Mouse (Mus musculus) myocyte (in vitro differentiated cells): Measurements from ENCODE around the gene Clstn2. TPM values are rescaled to one million over a fixed set of nuclear protein-coding genes. Genes with fewer than 3 reads are reported as not detected.

Source experiments
- H3K27me3 ChIP-seq: one replicate; pipeline ENCODE4 v1.6.1; 2011; ENCODE audit not compliant: control insufficient read depth, insufficient read depth, insufficient read length
- H3K36me3 ChIP-seq: one replicate; pipeline ENCODE4 v1.6.1; 2011; ENCODE audit not compliant: control insufficient read depth, insufficient read depth
- H3K4me2 ChIP-seq: one replicate; pipeline ENCODE4 v1.6.1; 2011; ENCODE audit warnings: low read depth, control low read depth
- H3K4me3 ChIP-seq: one replicate; pipeline ENCODE4 v1.5.1; 2011; ENCODE audit warnings: mild to moderate bottlenecking, control low read depth, moderate library complexity
- H3K79me2 ChIP-seq: one replicate; pipeline ENCODE4 v1.6.1; 2011; ENCODE audit not compliant: control insufficient read depth, insufficient read depth
- H3ac ChIP-seq: one replicate; pipeline ENCODE4 v1.6.1; 2011; ENCODE audit not compliant: control insufficient read depth, insufficient read length
- CEBPB ChIP-seq: IDR thresholded peaks from 2 replicates; pipeline ENCODE4 v1.6.1; 2011; ENCODE audit warnings: mild to moderate bottlenecking, moderate library complexity; ENCODE audit not compliant: poor library complexity, insufficient read depth, severe bottlenecking
- E2F4 ChIP-seq: IDR thresholded peaks from one replicate; pipeline ENCODE4 v1.6.1; 2011; ENCODE audit warnings: mild to moderate bottlenecking, control low read depth, moderate library complexity; ENCODE audit not compliant: insufficient read depth
- MAX ChIP-seq: IDR thresholded peaks from one replicate; pipeline ENCODE4 v1.6.1; 2011; ENCODE audit warnings: low read depth, mild to moderate bottlenecking, control low read depth
- MYOD1 ChIP-seq, 3 experiments: IDR thresholded peaks; one replicate each; pipeline ENCODE4 v1.6.1; 2011; ENCODE audit warnings: control low read depth in 2 of 3, low read depth in 2 of 3, mild to moderate bottlenecking in 2 of 3, moderate library complexity in 1 of 3; ENCODE audit not compliant: insufficient read length in 2 of 3, control insufficient read depth in 1 of 3
- MYOG ChIP-seq, 3 experiments: IDR thresholded peaks; one replicate each; pipeline ENCODE4 v1.6.1; 2011; ENCODE audit warnings: control low read depth in 2 of 3, low read depth in 2 of 3, mild to moderate bottlenecking in 2 of 3; ENCODE audit not compliant: insufficient read length in 2 of 3, control insufficient read depth in 1 of 3, insufficient read depth in 1 of 3
- POLR2A ChIP-seq: IDR thresholded peaks from one replicate; pipeline ENCODE4 v1.6.1; 2011; ENCODE audit warnings: low read depth, mild to moderate bottlenecking, control low read depth, moderate library complexity; ENCODE audit not compliant: insufficient read length
- POLR2AphosphoS2 ChIP-seq: IDR thresholded peaks from one replicate; pipeline ENCODE4 v1.6.1; 2011; ENCODE audit warnings: low read depth, control low read depth; ENCODE audit not compliant: insufficient read length
- REST ChIP-seq: IDR thresholded peaks from one replicate; pipeline ENCODE4 v1.6.1; 2011; ENCODE audit warnings: mild to moderate bottlenecking, control low read depth, moderate library complexity; ENCODE audit not compliant: insufficient read depth, insufficient read length
- SRF ChIP-seq: IDR thresholded peaks from one replicate; pipeline ENCODE4 v1.6.1; 2011; ENCODE audit warnings: low read depth; ENCODE audit not compliant: control insufficient read depth, insufficient read length
- TCF12 ChIP-seq: IDR thresholded peaks from one replicate; pipeline ENCODE4 v1.6.1; 2011; ENCODE audit warnings: mild to moderate bottlenecking, control low read depth; ENCODE audit not compliant: poor library complexity, insufficient read depth, severe bottlenecking
- TCF3 ChIP-seq: IDR thresholded peaks from one replicate; pipeline ENCODE4 v1.6.1; 2011; ENCODE audit warnings: low read depth, control low read depth; ENCODE audit not compliant: insufficient read length
- USF1 ChIP-seq: IDR thresholded peaks from one replicate; pipeline ENCODE4 v1.6.1; 2011; ENCODE audit warnings: low read depth, mild to moderate bottlenecking, control low read depth, moderate library complexity
- polyA plus RNA-seq: library from polyadenylated mRNA; unstranded; fragments of >200 nt; fragmentation: generic; extraction: Trizol; gene quantifications from one replicate; pipeline ENCODE4 v1.2.1, GENCODE M21; 2012; ENCODE audit warnings: missing spikeins

Gene Clstn2
- polyA plus RNA-seq, 1 experiment = 0.02 TPM

DNA sequence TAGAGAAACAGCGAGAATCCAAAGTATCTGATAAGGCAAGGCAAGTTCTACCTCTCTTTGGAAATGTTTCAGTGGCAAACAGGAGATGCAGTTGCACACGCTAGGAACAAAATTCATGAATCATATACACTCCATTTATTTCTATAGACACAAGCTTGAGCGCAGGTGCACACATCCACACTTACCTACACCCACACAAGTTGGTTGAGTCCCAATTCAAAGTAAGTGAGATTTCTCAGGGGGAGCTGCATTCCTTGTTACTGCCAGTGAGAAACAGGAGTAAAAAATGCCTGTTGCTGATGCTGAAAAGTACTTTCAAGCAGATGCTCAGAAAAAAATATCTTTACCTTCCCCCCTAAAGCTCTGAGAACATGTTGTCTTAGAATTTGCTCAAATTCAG, 149.6 kb downstream of the Clstn2 start:
- Histone ChIP-seq H3K4me3 (no peak overlapping the region), H3ac (no peak overlapping the region), H3K4me2 (no peak overlapping the region), H3K79me2 (no peaks in the 10 kb centered on the region), H3K36me3 (no peaks in the 10 kb centered on the region), H3K27me3 (no peaks in the 10 kb centered on the region)
- no peak for TF ChIP-seq POLR2AphosphoS2
- TF ChIP-seq SRF = no peak
- no peak for TF ChIP-seq CEBPB
- no peak for TF ChIP-seq USF1
- TF ChIP-seq REST = no peak

DNA sequence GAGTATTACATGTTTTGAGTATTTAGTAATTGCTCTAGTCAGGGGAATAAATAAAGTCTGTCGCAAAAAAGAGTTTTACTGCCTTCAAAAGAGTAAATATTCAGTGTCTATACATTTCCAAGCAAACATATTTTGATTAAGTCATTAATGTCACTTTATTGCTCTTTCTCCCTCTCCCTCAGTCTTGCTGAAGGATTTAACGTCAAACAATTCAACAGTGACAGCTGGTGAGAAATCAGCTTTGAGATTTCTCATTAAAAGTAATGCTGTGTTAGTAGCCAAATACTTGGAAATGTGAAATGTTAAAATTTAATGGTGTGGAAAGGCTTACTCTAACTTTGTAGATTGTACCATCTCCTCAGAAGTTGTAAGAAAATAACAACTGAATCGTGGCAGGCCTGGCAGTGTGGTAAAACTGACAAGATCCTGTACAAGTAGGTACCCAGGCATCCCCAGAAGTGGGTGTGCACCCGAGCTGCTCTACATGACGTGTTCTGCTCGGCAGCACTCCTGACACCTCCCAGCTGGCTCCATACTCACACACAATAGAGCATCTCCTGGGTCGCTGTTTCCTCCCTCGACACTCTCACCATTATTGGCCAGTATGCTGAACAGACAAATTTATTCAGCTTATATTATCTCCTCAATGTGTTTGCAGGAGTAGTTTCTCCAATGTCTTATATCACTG, 165.8 kb downstream of the Clstn2 start:
- H3K36me3 ChIP-seq = no peaks in the 10 kb centered on the region
- no peak overlapping the region for H3K4me3 ChIP-seq
- H3ac ChIP-seq = no peak overlapping the region
- TF ChIP-seq MAX (no peak), REST (no peak), TCF12 (no peak)
- no peak overlapping the region for H3K4me2 ChIP-seq
- no peaks in the 10 kb centered on the region for H3K79me2 ChIP-seq
- no peaks in the 10 kb centered on the region for H3K27me3 ChIP-seq

DNA sequence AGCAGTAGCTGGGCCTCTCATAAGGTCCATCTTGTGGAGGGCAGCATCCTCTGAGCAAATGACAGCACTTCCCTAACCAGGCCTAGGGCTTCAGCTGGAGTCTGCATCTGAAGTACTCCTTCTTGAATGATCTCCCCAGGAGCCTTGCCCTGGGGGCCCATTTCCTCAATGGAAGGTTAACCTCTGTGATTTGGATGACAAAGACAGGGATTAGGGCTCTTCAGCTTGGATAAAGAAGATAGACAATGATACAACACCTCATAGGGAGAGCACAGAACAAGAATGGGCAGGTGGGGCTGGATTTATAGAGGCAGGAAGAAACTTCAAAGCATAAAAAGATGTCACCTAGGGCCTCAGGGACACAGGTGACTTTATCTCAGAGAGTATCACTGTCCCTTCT, 180.1 kb downstream of the Clstn2 start:
- Histone ChIP-seq H3K79me2 (no peaks in the 10 kb centered on the region), H3K36me3 (no peaks in the 10 kb centered on the region), H3K27me3 (no peaks in the 10 kb centered on the region), H3K4me2 (no peak overlapping the region), H3K4me3 (no peak overlapping the region), H3ac (no peak overlapping the region)
- TF ChIP-seq POLR2A (no peak), E2F4 (no peak)

DNA sequence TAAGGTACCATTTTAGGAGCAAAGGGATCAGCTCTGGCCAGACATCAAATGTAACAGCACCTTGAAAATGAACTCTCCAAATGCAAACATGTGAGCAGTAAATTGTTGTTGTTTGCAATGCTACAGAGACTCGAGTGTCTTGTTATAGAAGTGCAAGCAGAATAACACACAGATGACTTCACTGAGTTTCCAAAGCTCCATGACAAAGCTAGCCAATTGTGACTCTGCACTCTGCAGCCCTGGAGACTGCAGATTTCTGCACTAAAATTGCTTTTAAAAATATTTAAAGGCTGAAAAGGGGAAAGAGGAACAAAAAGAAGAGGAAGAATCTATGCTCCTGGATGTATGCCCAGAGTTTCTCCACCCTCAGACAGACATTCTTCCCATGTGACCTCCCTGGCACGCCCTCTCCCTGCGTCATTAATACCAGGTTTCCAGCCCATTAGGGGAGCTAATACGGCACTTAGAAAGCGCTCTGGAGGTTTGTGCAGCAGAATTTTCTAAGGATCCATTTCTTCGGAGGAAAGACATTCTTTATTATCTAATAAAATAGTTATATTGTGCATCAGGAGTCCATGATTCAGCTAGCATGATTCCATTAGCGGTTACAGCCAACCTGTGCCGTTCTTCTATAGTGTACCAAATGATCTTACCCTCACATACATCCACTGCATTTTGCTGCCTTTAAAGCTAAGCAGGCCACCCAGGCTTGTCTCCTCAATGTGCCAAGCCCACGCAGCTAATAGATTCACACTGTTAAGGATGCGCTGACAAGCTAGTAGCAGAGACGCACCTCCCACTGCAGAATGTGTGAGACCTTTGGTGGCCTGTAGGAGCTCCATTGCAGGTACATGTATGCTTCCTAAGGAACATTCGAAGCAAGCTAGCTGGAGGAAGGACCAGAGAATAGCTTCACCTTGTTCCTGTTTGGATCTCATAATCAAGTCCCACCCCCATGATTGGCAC, 184.8 kb downstream of the Clstn2 start:
- H3K79me2 ChIP-seq = no peaks in the 10 kb centered on the region
- H3K36me3 ChIP-seq = no peaks in the 10 kb centered on the region
- TF ChIP-seq TCF3 (no peak), MAX (no peak), E2F4 (no peak), MYOG (IDR thresholded peaks at IDR 0.05; ENCODE audit: control insufficient read depth in 1 of 3, insufficient read depth in 1 of 3, insufficient read length in 2 of 3, low read depth in 2 of 3) (no peak), POLR2A (no peak), USF1 (no peak)
- H3K4me2 ChIP-seq = no peak overlapping the region
- H3ac ChIP-seq = no peak overlapping the region
- no peaks in the 10 kb centered on the region for H3K27me3 ChIP-seq
- H3K4me3 ChIP-seq = no peak overlapping the region

DNA sequence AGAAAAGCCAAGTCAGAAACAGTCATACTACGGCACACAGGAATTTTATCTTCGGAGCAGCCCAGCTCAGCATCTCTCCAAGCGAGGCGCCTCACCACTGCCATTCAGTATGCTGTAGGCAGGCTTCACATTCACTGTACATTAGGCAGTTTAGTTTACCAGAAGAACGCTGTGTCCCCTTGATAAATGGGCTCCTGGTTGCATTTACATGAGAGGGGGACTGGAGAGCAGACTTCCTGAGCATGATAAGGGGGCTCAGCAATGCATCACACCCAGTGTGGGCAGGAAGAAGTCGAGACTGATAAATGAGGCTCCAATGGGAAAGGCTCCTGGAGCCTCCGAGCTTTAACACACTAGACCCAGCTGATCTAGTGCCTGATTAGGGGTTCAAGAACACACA, 190.9 kb downstream of the Clstn2 start:
- H3K79me2 ChIP-seq = no peaks in the 10 kb centered on the region
- H3ac ChIP-seq = no peak overlapping the region
- H3K4me2 ChIP-seq = no peak overlapping the region
- no peaks in the 10 kb centered on the region for H3K36me3 ChIP-seq
- H3K4me3 ChIP-seq = no peak overlapping the region
- no peaks in the 10 kb centered on the region for H3K27me3 ChIP-seq
- no peak for TF ChIP-seq TCF3
- no peak for TF ChIP-seq REST
- no peak for TF ChIP-seq SRF
- no peak for TF ChIP-seq MYOG (IDR thresholded peaks at IDR 0.05; ENCODE audit: control insufficient read depth in 1 of 3, insufficient read depth in 1 of 3, insufficient read length in 2 of 3, low read depth in 2 of 3)
- no peak for TF ChIP-seq E2F4
- no peak for TF ChIP-seq POLR2AphosphoS2
- no peak for TF ChIP-seq TCF12
- TF ChIP-seq CEBPB = no peak
- no peak for TF ChIP-seq MAX
- no peak for TF ChIP-seq MYOD1 (IDR thresholded peaks at IDR 0.05; ENCODE audit: control insufficient read depth in 1 of 3, insufficient read length in 2 of 3, low read depth in 2 of 3)
- no peak for TF ChIP-seq POLR2A
- TF ChIP-seq USF1 = no peak

DNA sequence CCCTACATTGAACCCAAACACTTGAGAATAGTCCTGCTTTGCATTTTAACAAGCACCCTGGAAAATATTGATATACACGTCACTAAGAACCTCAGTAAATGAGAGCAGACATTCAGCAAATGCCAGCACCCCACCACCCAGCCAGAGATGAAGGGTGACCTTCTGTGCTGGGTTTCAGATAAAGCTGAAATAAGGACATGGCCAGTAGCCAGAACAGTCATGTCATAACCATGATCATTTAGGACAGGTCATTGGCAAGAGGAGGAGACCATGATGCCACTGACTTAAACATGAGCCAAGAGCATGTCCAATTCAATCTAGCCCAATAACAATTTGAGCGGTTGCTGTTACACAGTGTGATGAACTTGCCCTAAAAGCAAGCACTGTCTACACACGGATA, 201.8 kb downstream of the Clstn2 start:
- Histone ChIP-seq H3K4me2 (no peak overlapping the region), H3ac (no peak overlapping the region), H3K79me2 (no peaks in the 10 kb centered on the region), H3K27me3 (no peaks in the 10 kb centered on the region), H3K4me3 (no peak overlapping the region), H3K36me3 (no peaks in the 10 kb centered on the region)
- TF ChIP-seq REST = no peak
- no peak for TF ChIP-seq E2F4
- no peak for TF ChIP-seq POLR2A
- TF ChIP-seq USF1 = no peak
- no peak for TF ChIP-seq MYOG (IDR thresholded peaks at IDR 0.05; ENCODE audit: control insufficient read depth in 1 of 3, insufficient read depth in 1 of 3, insufficient read length in 2 of 3, low read depth in 2 of 3)
- TF ChIP-seq MAX = no peak
- TF ChIP-seq CEBPB = no peak
- TF ChIP-seq TCF3 = no peak
- no peak for TF ChIP-seq TCF12
- no peak for TF ChIP-seq MYOD1 (IDR thresholded peaks at IDR 0.05; ENCODE audit: control insufficient read depth in 1 of 3, insufficient read length in 2 of 3, low read depth in 2 of 3)
- no peak for TF ChIP-seq POLR2AphosphoS2
- no peak for TF ChIP-seq SRF
